Mouse (Mus musculus) regulatory T cell (primary cell): Measurements from ENCODE around the gene Timm44.

Source experiments
- in situ Hi-C: fragments of 300-600 bp; cut with MboI, MseI; formaldehyde crosslinking; loops from one replicate; pipeline ENCODE4 v1.15.1; 2025; ENCODE audit warnings: high pct_unique_total_duplicates

Gene Timm44

GRCm38 (mm10) chr8:4275275-4276110, at the start of gene Timm44:
Timm44 (minus strand) TSS chr8:4275913.
- in situ Hi-C loops, result loop anchor here (5.0 kb wide), 1 partner anchor 87 kb away; no protein-coding TSS in a partner anchor

- in situ Hi-C loops, result loop anchor here (5.0 to 10.0 kb wide), 3 partner anchors 68 to 970 kb away; partner anchors contain the start of genes A430078G23Rik, Ctxn1, Fcor and Trappc5
Observed at GRCm38 (mm10) chr8:4324983-4325750, 49.5 kb upstream of the Timm44 start, which contains the start of the genes Ccl25 and Elavl1. Ccl25 (plus strand) TSS chr8:4325210. Elavl1 (minus strand) TSS chr8:4325413.

- in situ Hi-C loops, result loop anchor here (5.0 to 10.0 kb wide), 3 partner anchors 67 to 970 kb away; partner anchors contain the start of genes A430078G23Rik, Ctxn1, Fcor and Trappc5
Observed at GRCm38 (mm10) chr8:4324525-4324924, 48.8 kb upstream of the Timm44 start.

GRCm38 (mm10) chr8:4323917-4324316, 48.2 kb upstream of the Timm44 start:
- in situ Hi-C loops, result loop anchor here (5.0 to 10.0 kb wide), 3 partner anchors 67 to 969 kb away; partner anchors contain the start of genes A430078G23Rik, Ctxn1, Fcor and Trappc5

GRCm38 (mm10) chr8:4322470-4322869, 46.8 kb upstream of the Timm44 start:
- in situ Hi-C loops, result loop anchor here (5.0 to 10.0 kb wide), 3 partner anchors 65 to 968 kb away; partner anchors contain the start of genes A430078G23Rik, Ctxn1, Fcor and Trappc5

GRCm38 (mm10) chr8:4321031-4321430, 45.3 kb upstream of the Timm44 start:
- in situ Hi-C loops, result loop anchor here (5.0 to 10.0 kb wide), 3 partner anchors 64 to 966 kb away; partner anchors contain the start of genes A430078G23Rik, Ctxn1, Fcor and Trappc5

GRCm38 (mm10) chr8:4320404-4320803, 44.7 kb upstream of the Timm44 start:
- in situ Hi-C loops, result loop anchor here (5.0 to 10.0 kb wide), 3 partner anchors 63 to 966 kb away; partner anchors contain the start of genes A430078G23Rik, Ctxn1, Fcor and Trappc5

- in situ Hi-C loops, result no loop called here
Observed at GRCm38 (mm10) chr8:4319573-4319872, 43.8 kb upstream of the Timm44 start.

GRCm38 (mm10) chr8:4318796-4319572, 43.3 kb upstream of the Timm44 start:
- in situ Hi-C loops, result no loop called here

- in situ Hi-C loops, result no loop called here
Observed at GRCm38 (mm10) chr8:4318124-4318523, 42.4 kb upstream of the Timm44 start.

- in situ Hi-C loops, result no loop called here
Observed at GRCm38 (mm10) chr8:4314852-4315251, 39.1 kb upstream of the Timm44 start.

GRCm38 (mm10) chr8:4313254-4314124, 37.8 kb upstream of the Timm44 start:
- in situ Hi-C loops, result no loop called here

- in situ Hi-C loops, result no loop called here
Observed at GRCm38 (mm10) chr8:4312104-4312503, 36.4 kb upstream of the Timm44 start.

- in situ Hi-C loops, result no loop called here
Observed at GRCm38 (mm10) chr8:4305838-4306237, 30.1 kb upstream of the Timm44 start.

- in situ Hi-C loops, result no loop called here
Observed at GRCm38 (mm10) chr8:4304124-4304547, 28.4 kb upstream of the Timm44 start.

GRCm38 (mm10) chr8:4297822-4298221, 22.1 kb upstream of the Timm44 start:
- in situ Hi-C loops, result no loop called here

- in situ Hi-C loops, result no loop called here
Observed at GRCm38 (mm10) chr8:4292738-4293137, 17.0 kb upstream of the Timm44 start.

GRCm38 (mm10) chr8:4276111-4276465, 375 bp upstream of the Timm44 start:
- in situ Hi-C loops, result loop anchor here (5.0 kb wide), 1 partner anchor 86 kb away; no protein-coding TSS in a partner anchor

- in situ Hi-C loops, result no loop called here
Observed at GRCm38 (mm10) chr8:4269609-4270008, 6.1 kb downstream of the Timm44 start.

- in situ Hi-C loops, result no loop called here
Observed at GRCm38 (mm10) chr8:4267627-4268026, 8.1 kb downstream of the Timm44 start.
